Mouse (Mus musculus): ENCODE results near the gene Nav2.
A peak's percentile ranks its signal among the peaks of the same experiment; 100 is the strongest.

The Nav2 gene

DNA sequence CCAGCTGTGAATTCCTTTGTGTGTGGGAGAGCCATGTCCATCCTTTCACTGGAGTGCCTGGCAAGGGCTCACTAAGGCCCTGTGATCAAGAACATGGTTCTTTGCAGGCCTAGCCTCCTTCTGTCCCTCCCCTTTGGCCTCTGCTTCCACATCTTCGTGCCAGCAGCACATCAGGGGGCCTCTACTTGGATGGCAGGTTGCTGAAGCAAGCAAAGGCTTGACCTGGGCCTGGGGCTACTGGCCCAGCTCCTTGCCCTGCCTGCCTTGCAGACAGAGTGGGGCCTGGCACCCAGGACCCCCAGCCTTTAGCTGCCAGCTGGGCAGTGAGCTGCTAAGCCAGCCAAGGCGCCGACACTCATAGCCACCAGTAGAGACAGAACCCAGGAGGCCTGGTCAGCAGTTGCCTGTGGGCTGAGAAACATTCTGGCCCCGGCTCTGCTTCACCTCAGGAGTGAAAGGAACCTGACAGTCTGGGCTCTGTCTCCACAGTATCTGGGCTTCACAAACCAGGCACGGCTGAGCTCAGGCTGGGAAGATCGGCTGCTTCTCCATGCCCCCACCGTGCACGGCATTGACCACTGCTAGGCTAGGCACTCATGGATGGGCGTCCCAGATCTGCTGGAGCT lies 267.4 kb downstream of the Nav2 start:
- peak; percentile 74 for DNase-seq

DNA sequence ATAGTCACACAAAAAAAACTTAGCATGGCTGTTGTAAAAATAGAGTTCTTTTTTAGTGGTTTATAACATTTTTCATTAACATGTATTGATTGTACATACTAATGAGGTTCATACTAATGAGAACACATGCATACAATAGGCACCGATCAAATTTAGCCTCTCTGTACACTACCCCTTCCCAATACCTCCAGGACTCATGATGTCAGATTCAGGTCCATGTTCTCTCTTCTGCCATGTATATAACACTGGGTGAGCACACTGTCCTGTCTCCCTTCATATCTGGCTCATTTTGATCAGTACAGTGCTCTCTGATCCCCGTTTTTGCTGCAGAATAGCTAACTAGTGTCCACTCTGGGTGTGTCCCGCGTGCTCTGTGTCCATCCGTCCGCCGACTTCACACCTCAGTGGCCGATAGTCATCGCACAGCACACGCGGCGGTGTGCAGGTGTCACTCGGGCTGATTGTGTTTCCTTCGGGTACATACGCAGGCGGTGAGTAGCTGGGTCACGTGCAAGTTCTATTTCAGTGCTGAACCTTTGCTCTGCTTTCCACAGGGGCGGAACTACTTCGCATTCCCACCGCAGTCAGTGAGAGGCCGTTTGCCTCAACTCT lies 268.2 kb downstream of the Nav2 start:
- DNase-seq: no peak

DNA sequence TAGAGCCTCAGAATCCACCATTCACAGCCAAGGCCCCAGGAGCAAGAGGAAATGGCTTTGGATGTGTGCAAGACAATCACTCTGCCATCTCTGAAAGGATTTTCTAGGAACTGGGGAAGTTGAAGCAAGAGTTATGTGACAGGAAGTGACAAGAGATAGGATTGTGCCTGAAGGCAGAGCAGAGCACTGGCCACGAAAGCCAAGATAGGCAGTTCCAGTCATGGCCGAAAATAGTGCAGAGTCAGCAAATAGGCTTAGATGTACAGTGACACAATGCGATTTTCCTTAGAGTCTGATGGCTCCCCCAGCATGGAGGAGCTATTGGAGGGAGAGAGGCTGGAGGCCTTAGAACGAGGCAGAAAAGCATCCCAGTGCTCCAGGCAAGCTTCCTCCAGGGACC lies 269.7 kb downstream of the Nav2 start:
- DNase-seq: no peak

DNA sequence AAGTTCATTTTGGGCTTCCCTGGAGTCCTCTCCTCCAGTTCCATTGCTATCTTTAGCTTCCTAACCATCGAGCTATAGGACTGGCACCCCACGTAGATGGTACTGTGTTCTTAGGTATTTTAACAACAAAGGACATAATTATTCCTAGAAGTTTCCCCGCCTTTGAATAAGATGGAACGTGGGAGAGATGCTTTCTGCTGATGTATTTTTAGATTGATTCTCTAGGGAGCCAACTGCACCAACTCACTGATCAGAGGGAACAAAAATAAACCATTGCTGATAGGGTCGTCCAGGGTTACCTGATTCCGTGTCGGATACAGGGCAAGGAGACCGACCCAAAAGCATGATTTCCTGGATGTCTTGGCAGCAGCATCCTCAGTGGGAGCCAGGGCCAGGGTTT lies 272.5 kb downstream of the Nav2 start:
- DNase-seq: no peak

DNA sequence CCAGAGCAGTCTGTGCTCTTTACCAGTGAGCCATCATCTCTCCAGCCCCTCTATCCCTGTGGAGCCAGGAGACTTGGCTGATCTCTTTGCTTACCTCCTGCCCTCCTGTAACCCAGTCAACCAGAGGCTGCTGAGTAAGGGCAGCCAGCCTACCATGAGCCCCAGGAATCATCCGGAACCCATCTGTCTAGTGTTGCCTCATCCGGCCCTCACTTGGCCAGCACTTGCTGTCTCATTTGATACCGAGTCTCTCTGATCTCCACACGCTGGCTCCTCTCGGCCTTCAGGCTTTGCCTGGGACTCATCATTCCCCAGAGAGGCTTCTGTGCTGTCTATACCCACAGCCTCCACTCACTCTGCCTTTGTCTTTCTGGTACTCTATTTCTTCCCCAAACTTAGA lies 273.9 kb downstream of the Nav2 start:
- DNase-seq: peak; percentile 72

DNA sequence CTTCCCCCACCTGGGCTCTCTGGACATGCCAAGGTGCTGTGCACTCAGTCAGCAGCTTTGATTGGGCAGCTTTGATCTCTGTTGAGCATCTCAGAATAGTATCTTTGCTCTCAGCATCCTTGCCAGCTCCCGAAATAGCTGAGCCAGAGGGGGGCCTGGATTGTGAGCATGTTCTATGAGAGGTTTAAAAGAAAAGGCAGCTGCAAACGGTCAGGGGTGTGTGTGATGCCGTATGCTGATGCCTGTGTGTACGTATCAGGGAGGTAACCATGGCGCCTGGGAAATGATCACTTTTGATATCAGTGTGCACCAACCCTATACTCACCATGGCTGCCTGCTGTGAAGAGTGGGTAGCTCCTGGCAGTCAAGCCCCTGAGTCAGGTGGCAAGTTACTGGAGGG lies 275.2 kb downstream of the Nav2 start:
- peak; percentile 63 for DNase-seq

DNA sequence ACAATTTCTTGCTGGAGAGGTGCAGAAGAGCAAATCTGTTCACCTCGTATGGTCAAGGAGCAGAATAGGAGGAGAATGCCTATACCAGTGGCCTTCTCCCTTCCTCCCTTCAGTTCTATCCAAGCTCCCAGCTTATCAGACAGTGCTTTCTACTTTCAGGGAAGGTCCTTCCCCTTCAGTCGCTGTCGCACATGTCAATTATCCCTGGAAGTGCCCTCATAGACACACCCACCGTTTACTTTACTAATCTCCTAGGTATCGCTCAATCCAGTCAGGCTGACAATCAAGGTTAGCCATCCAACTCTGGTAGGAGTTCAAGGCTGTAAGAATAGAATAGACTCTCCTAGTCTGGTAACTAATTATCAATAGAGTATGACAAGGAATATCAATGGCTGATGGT lies 277.5 kb downstream of the Nav2 start:
- no peak for DNase-seq

DNA sequence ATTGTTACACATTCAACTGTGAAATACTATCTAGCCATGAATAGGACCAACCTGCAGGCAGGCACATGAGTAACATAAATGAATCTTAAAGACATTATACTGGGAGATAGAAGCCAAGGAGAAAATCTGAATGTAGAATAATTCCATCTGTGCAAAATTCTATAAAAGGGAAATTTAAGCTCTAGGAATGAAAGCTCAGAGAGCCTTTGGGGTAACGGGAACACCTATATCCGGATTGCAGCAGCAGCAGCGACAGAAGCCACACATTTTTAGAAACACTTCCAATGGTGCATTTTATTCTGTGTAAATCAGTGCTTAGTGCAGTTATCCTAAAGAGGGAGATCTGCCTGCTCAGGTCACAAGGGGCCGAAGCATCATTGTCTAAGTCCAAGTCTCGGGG lies 280.8 kb downstream of the Nav2 start:
- DNase-seq: no peak

DNA sequence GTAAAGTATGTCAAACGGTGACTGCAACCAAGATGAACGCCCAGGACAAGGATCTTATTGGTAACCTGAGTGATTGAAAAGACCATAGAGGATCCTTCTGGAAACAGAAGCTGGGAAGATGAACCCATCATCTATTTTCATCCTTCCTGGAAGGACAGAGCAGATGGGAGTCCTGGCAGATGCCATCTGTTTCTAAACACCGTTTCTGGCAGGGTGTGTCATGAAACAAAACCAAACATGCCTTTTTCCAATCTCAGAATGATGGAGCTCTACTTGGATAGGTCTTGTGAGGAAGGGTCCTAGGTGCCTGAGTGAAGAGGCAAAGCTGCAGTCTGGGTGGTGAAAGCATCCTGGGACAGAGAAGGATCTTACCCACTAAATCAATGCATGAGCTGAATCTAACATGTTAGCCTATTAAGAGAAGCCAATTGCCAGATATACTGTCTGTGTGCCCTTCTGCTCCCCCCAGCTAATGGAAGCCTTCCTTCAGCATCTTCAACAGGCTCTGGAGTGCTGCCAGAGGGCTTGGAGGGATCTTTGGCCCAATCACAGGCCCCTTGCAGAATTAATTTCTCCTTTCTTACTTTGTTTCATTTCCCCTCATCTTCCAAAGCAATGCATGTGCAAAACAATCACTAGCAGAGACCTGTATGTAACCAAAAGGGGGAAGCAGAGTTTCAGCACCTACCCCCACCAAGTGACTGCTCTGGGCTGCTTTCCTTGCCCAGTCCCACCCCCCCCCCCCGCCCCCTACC lies 281.9 kb downstream of the Nav2 start:
- DNase-seq: peak; percentile 79

DNA sequence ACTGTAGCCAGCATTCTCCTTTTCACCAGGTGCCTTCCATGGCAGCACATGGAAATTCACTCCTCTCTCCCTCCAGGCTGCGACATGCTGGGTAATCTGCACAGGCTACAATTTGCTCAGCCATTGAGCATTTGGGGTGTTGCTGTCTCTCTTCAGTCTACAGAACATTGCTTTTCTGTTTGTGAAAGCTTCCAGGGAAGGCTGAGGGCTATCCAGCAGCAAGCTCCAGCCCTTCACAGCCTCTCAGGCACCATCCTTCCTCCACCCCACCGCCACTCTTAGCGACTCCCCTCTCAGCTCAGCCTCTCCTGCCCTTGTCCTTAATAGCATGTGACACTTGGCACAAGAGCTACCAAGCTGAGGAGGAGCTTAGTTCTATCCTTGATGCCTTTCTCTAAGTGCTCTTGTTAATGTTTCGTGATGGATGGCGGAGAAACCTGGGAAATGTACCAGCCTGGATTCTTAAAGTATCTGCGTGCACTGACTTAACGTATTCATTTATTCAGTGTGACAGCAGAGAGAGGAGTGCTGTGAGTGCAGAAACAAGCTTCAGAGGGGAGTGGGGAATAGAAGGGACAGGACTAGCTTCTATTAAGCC lies 282.7 kb downstream of the Nav2 start:
- peak; percentile 49 for DNase-seq

DNA sequence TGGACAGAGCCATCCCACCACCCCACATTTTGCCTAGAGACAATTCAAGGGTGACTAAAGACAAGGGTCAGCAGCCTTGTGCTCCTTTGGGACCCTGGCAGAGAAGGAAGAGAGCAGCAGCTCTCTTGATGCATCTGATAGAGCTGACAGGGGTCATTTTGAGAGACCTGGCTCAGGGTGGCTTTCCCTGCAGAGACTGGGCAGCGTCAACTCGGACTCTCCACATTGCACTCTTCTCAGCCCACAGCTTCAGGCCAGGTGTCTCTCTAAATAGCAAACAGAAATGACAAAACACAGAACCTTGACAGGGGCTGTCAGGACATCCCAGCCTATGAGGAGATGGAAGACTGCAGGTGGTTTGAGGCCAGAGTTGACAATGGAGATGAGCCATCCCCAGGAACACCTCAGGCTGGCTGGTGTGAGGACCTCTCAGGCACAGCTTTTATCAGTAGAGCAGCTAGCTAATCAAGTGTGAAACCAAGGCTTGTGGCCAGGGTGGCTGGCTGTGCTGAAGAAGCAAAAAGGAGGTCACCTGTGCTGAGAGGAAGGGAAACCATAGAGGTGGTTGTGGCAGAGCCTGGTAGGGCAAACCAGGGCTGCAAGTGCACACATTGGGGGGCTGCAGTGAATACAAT lies 283.7 kb downstream of the Nav2 start:
- peak; percentile 51 for DNase-seq

DNA sequence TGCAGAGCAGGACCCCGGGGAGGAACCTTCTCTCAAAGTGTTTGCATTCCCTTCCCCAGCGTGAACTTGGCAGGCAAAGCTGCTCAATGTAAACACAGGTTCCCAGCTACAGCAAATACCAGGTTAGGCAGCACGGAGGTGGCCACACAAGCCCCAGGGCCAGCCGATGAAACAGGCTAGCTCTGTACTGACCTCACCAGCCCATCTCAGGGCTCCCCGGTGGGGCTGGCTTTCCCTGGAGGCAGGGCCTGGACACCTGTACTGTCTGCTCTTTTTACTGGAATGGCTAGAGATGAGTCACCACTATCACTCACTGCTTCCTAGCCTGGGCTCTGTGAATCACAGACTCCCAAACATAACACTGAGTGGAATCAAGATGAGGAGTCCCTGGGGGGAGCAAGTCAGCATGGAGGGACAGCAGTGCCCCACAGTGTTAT lies 287.2 kb downstream of the Nav2 start:
- no peak for DNase-seq

DNA sequence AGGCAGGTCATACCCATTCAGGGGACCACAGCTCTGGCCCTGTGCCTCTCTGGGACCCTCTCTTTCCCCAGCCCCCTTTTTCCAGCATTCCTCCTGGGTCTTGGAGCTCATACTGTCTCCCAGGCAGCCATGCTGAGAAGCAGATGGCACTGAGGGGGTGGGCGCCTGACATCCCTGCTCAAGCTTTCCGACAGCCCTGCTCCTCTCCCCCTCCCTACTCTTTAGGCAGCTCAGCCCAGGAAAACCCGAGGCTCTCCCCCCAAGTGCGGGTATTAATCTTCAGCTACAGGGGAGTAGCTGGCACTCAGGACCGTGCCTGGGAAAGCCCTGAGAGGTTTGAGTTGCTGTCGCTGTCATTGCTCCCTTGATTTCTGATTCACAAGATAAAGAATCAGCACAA lies 290.9 kb downstream of the Nav2 start:
- no peak for DNase-seq

DNA sequence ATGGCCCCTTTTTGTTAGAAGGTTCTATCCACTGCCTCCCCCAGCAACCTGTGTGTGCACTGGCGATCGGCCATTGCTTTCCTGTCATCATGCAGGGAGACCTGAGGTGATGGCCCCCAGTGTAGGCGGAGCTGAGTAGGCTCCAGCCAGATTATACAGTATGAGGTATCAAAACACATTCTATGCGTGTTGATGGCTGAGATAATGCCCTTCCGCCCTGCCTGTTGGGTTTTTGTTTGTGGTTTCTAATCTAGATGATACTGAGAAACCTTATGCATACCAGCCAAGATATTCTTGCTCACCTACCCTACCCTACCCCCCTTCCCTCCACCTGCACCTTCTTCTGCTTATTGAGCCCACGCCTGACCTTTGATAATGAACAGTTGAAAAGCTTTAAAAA lies 291.8 kb downstream of the Nav2 start:
- no peak for DNase-seq

DNA sequence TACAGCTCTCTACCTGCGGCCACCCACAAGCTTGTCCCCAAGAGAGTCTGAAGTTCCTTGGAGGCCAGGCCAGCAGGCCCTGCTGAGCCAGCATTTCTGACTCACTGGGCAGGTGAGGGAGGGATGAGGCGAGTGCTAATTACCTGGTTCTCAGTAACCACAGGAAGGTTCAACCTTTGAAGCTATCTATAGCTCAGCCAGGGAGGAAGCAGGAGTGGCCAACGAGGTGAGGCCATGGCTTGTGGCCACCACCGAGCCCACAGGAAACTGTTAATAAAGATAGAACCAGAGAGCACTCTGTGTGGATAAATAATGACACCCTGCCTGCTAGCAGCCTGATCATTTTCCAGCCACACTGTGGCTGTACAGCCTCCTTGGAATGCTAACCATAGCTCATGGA lies 294.5 kb downstream of the Nav2 start:
- no peak for DNase-seq

DNA sequence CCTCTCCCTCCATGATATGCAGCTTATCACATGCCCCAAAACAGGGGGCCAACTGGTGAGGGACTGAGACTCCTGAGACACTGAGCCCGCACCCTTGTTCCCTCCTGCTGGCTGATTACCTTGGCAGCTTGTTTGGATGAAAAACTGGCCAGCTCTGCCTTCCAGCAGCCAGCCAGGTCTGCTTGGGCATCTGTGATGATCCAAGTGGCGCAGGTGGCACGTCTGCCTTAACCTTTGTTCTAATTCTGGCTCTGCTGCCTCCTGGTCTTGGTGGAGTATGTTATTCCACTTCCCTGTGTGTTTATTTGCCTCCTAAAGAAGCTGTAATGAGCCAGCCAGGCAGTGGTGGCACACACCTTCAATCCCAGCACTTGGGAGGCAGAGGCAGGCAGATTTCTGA lies 296.3 kb downstream of the Nav2 start:
- DNase-seq: peak; percentile 63

DNA sequence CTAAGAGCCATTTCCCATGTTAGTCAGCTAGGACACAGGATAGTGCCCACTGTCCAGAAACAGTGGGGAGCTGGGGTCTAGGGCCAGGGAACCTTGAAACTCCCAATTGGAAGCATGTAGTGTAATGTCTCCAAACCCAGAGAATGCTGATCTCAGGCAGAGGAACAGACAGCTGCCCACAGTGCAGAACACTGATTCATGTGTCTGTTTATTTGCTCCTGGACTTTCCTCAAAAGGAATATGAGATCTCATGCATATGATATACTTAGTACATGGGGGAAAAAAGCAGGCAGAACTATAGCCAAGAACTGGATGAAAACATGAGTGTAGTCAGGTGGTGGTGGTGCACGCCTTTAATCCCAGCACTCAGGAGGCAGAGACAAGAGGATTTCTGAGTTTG lies 297.0 kb downstream of the Nav2 start:
- DNase-seq: no peak

DNA sequence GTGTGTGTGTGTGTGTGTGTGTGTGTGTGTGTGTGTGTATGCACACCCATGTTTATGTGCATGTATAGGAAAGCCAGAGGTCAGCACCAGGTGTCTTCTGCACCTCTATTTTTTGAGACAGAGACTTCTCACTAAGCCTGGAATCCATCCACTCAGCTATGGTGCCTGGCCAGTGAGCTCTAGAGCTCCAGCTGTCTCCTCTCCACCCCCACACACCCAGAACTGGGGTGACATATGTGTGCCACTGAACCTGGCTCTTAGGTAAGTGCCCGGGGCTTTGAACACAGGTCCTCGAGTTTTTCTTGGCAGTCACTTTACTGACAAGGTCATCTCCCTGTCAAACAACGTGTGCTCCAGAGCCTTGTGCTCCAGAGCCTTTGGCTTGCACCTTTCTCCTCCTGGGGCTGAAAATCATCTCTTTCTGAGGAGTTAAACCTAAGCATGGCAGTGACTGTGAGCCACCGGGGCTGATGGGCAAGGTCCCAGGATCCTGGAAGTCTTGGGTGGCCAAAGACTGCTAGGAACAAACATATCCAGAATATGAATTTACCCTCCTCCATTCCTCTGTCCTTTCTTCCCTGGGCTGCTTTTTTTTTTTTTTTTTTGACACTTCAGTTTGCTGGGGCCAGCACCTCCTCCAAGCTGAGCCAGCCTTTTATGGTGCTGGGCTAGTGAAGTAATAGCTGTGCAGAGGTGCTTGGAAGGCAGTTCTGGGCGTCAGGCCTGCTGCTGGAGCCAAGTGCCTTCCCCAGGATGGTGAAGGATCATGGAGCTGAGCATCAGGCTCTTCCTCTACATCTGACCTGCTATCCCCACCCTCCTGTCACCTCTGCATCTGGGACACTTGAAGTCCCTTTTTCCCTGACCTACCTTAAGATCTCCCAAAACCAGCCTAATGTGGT lies 298.5 kb downstream of the Nav2 start:
- no peak for DNase-seq

DNA sequence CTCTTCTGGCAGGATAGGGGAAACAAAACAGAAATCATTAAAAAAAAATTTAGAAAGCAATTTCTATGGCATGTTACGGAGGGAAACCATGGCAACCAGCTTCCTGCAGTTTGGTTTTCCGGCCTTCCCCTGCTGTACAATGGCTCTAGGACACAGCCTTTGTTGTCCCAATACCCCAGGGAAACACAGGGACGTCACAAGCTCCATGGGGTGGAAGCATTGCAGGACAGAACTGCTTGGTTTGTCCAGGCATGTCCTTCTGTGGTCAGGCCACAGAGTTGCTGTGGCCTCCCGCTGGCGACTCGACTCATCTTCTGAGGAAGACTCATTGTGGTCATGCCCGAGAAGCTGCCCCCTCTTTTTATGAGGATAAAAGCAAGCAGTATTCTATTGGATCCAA lies 301.0 kb downstream of the Nav2 start:
- DNase-seq: no peak

DNA sequence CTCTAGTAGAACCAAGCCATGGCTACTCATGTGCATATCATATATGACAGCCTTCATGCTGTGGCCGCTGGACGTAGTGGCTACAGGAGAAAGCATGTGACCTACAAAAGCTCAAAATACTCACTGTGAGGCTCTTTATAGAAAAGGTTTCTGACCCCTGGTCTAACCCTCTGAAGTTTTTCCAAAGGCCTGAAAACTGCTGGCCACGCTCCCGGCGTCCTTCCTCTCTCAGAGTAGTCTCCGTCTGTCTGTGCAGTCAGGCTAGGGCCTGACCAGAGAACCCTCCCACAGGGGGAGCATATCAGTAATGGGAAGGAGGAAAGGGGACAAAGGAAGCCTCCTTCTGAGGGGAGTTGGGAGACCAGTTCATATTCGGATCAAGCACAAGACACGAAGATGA lies 302.2 kb downstream of the Nav2 start:
- DNase-seq: no peak

DNA sequence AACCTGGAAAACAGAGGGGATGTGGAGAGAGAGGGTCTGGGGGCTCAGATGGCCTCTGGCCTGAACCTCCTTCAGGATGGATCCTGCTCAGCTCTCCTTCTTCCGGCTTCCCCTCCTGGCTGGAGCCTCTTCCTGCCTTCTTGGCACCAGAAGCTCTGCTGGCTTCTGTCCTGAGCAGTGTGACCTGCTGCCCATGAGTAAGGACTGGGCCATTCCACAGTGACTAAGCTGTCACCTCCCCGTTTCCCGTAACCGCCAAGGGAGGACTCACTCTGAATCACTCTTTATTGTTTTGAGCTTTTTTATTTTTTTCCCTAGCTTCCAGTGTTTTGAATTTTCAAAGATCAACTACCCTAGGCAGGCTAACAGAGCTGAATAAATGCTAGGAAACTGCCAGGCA lies 304.5 kb downstream of the Nav2 start:
- DNase-seq: peak; percentile 55

DNA sequence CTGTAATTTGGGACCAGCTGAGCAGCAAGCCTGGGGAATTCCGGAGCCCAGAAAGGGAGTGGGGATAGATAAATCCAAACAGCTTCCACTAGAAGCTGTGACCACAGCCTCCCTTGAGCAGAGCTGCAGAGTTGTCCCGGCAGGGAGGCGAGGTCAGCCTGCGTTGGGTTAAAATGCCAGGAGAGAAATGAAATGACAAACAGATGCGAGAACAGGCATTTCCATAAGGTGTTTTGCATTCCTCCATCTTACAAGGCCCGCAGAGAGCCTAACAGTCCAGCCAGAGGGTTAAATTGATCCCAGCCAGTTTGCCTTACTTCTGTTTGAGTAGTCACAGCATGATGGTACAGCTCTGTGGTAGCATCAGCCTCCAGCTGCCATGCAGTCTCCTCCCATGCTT lies 309.3 kb downstream of the Nav2 start:
- DNase-seq: no peak

DNA sequence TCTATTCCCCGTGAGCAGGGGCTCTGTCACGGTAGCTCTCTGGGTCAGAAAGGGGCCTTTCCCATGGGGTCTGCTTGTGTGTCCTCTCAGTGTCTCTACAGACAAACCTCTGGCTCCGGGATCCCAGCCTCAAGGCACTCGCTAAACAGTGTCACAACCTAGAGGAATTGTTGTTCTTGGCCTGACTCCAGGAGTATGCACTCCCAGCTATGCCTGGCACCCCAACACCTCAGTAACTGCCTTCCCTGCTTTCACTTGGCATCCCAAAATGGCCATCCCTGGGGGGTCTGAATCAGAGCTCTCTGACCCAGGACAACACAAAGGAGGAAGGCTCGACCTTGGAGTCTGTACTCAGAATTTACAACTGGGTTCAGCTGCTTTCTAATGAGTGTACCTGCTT lies 317.2 kb downstream of the Nav2 start:
- no peak for DNase-seq

All from cerebellum, adult 11-12 months (tissue).